Mouse (Mus musculus) lung, embryonic 15.5 days (tissue): ENCODE results near the gene Olfr1047. TPM values are rescaled to one million over a fixed set of nuclear protein-coding genes. Genes with fewer than 3 reads are reported as not detected.

Source experiments
- polyA plus RNA-seq: library from polyadenylated mRNA; unstranded; fragments of >200 nt; fragmentation: Nextera tagmentation; extraction: Ambion mirVana; gene quantifications from 2 replicates; pipeline ENCODE4 v1.2.1, GENCODE M21; 2015

Gene Olfr1047
- polyA plus RNA-seq, 1 experiment from 2014 or later: not detected

Other genes starting within 250 kb of the Olfr1047 start
- gene Olfr1031, start 241.1 kb downstream of the Olfr1047 start, polyA plus RNA-seq: not detected in 2 replicates
- gene Olfr1032, start 225.9 kb downstream of the Olfr1047 start, polyA plus RNA-seq: not detected in 2 replicates
- 2.3 and 3.1 TPM in 2 replicates for gene Olfr1033, start 210.8 kb downstream of the Olfr1047 start, polyA plus RNA-seq
- gene Olfr1034, start 185.5 kb downstream of the Olfr1047 start, polyA plus RNA-seq: not detected in 2 replicates
- gene Olfr1036, start 157.4 kb downstream of the Olfr1047 start, polyA plus RNA-seq: not detected in 2 replicates
- not detected in 2 replicates for gene Olfr1037, start 144.0 kb downstream of the Olfr1047 start, polyA plus RNA-seq
- gene Olfr1039, start 95.5 kb downstream of the Olfr1047 start, polyA plus RNA-seq: not detected in 2 replicates
- gene Olfr1040, start 84.7 kb downstream of the Olfr1047 start, polyA plus RNA-seq: not detected in 2 replicates
- not detected in 2 replicates for gene Olfr1042, start 69.6 kb downstream of the Olfr1047 start, polyA plus RNA-seq
- not detected in 2 replicates for gene Olfr1043, start 63.9 kb downstream of the Olfr1047 start, polyA plus RNA-seq
- gene Olfr1044, start 53.6 kb downstream of the Olfr1047 start, polyA plus RNA-seq: not detected in 2 replicates
- not detected in 2 replicates for gene Olfr52, start 45.7 kb downstream of the Olfr1047 start, polyA plus RNA-seq
- gene Olfr1045, start 28.4 kb downstream of the Olfr1047 start, polyA plus RNA-seq: not detected in 2 replicates
- gene Olfr1046, start 12.1 kb downstream of the Olfr1047 start, polyA plus RNA-seq: not detected in 2 replicates
- not detected in 2 replicates for gene Olfr1048, start 8.9 kb upstream of the Olfr1047 start, polyA plus RNA-seq
- gene Olfr1049, start 26.9 kb upstream of the Olfr1047 start, polyA plus RNA-seq: not detected in 2 replicates
- gene Olfr1051, start 47.7 kb upstream of the Olfr1047 start, polyA plus RNA-seq: not detected in 2 replicates
- not detected in 2 replicates for gene Olfr1052, start 61.1 kb upstream of the Olfr1047 start, polyA plus RNA-seq
- gene Olfr1053, start 83.9 kb upstream of the Olfr1047 start, polyA plus RNA-seq: not detected in 2 replicates
- not detected in 2 replicates for gene Olfr1054, start 104.0 kb upstream of the Olfr1047 start, polyA plus RNA-seq
- gene Olfr1055, start 118.9 kb upstream of the Olfr1047 start, polyA plus RNA-seq: not detected in 2 replicates
- not detected in 2 replicates for gene Olfr1056, start 131.1 kb upstream of the Olfr1047 start, polyA plus RNA-seq
- not detected in 2 replicates for gene Olfr1057, start 147.0 kb upstream of the Olfr1047 start, polyA plus RNA-seq
- gene Olfr1058, start 157.2 kb upstream of the Olfr1047 start, polyA plus RNA-seq: not detected in 2 replicates
- gene Olfr1061, start 182.6 kb upstream of the Olfr1047 start, polyA plus RNA-seq: not detected in 2 replicates
- not detected in 2 replicates for gene Olfr1062, start 195.3 kb upstream of the Olfr1047 start, polyA plus RNA-seq
- gene Olfr1065, start 219.2 kb upstream of the Olfr1047 start, polyA plus RNA-seq: not detected in 2 replicates
- gene Olfr1066, start 224.9 kb upstream of the Olfr1047 start, polyA plus RNA-seq: not detected in 2 replicates